Mouse (Mus musculus) erythroid progenitor cell, adult 5-6 weeks (primary cell): Measurements from ENCODE around the gene Acap2. TPM values are rescaled to one million over a fixed set of nuclear protein-coding genes. Genes with fewer than 3 reads are reported as not detected.

ENCODE experiments used
- ATAC-seq: replicated peaks from 2 replicates; pipeline ENCODE4 v1.8.0; 2016; ENCODE audit warnings: moderate number of reproducible peaks, mild to moderate bottlenecking, moderate TSS enrichment, inconsistent platforms; ENCODE audit not compliant: poor library complexity, low FRiP score, severe bottlenecking
- total RNA-seq, 2 experiments: library from RNA; stranded (forward) in 1 of 2; stranded (reverse) in 1 of 2; fragments of 150-400 nt in 1 of 2; fragments of 186-747, 209-891 nt in 1 of 2; gene quantifications; 2 replicates each; pipeline versions ENCODE4 v1.2.3 to v1.2.4; 2015 to 2017; ENCODE audit warnings: low replicate concordance in 2 of 2

Acap2 gene
- total RNA-seq (2015; ENCODE audit: low replicate concordance) (13.4 and 20.5 TPM in 2 replicates), total RNA-seq (2017; ENCODE audit: low replicate concordance) (8.7 and 12.3 TPM in 2 replicates)

- ATAC-seq, result peak; percentile 99
Measured at GRCm38 (mm10) chr16:31200790-31201567, at the start of gene Acap2. Gene Acap2 (minus strand): TSS chr16:31201245.

- ATAC-seq, result no peak
Measured at GRCm38 (mm10) chr16:31249401-31249800, 48.4 kb upstream of the Acap2 start.

- no peak for ATAC-seq
Measured at GRCm38 (mm10) chr16:31248717-31249116, 47.7 kb upstream of the Acap2 start.

GRCm38 (mm10) chr16:31247442-31247841 lies 46.4 kb upstream of the Acap2 start:
- ATAC-seq, result no peak

GRCm38 (mm10) chr16:31244053-31244452 lies 43.0 kb upstream of the Acap2 start:
- ATAC-seq, result no peak

- no peak for ATAC-seq
Measured at GRCm38 (mm10) chr16:31241433-31241832, 40.4 kb upstream of the Acap2 start.

GRCm38 (mm10) chr16:31240569-31240968 lies 39.5 kb upstream of the Acap2 start:
- ATAC-seq, result no peak

GRCm38 (mm10) chr16:31238281-31238680 lies 37.2 kb upstream of the Acap2 start:
- ATAC-seq, result no peak

GRCm38 (mm10) chr16:31235457-31236310 lies 34.6 kb upstream of the Acap2 start:
- ATAC-seq, result no peak

- no peak for ATAC-seq
Measured at GRCm38 (mm10) chr16:31234808-31235456, 33.9 kb upstream of the Acap2 start.

- no peak for ATAC-seq
Measured at GRCm38 (mm10) chr16:31234356-31234755, 33.3 kb upstream of the Acap2 start.

- ATAC-seq, result no peak
Measured at GRCm38 (mm10) chr16:31233541-31234339, 32.7 kb upstream of the Acap2 start.

GRCm38 (mm10) chr16:31233167-31233498 lies 32.1 kb upstream of the Acap2 start:
- ATAC-seq, result no peak

GRCm38 (mm10) chr16:31232491-31233166 lies 31.6 kb upstream of the Acap2 start:
- ATAC-seq, result no peak

- ATAC-seq, result no peak
Measured at GRCm38 (mm10) chr16:31231591-31231990, 30.5 kb upstream of the Acap2 start.

GRCm38 (mm10) chr16:31227746-31228145 lies 26.7 kb upstream of the Acap2 start:
- no peak for ATAC-seq

GRCm38 (mm10) chr16:31215271-31215670 lies 14.2 kb upstream of the Acap2 start:
- ATAC-seq, result no peak

GRCm38 (mm10) chr16:31213463-31213862 lies 12.4 kb upstream of the Acap2 start:
- no peak for ATAC-seq

GRCm38 (mm10) chr16:31211503-31211902 lies 10.5 kb upstream of the Acap2 start:
- ATAC-seq, result no peak
